19 mouse cellular contexts compared by ENCODE assay signal in the genomic region with DNA sequence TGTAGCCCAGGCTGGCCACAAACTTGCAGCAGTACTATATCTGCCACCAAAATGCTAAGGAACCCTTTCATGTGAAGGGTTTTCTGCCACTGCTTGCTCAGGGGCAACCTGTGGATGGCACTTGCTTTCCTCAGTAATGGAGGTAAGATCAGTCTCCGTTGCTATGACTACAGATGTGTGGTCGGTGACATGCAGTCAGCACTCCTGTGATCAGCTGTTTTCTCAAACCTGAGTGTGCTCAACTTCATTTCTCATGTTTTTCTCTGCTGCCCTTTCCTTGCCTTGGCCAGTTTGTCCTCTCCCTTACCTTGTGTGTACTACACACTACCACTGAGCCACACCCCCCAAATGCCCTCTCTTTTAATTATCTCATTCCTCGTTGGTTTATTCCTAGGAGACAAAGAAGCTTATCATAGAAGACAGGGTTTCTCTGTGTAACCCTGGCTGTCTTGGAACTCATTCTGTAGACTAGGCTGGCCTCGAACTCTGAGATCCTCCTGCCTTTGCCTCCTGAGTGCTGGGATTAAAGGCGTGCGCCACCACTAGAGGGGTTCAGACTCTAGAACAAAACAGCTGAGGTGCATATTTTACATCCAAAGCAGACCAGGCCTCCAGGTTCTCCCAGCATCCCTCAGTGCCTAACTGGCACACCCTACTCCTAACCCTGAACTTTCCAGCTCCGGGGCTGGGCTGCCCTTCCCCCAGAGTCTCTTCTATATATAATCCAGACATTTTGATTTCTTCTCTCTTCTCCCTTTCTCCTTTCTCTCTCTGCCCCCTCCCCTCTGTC. TPM values are rescaled to one million over a fixed set of nuclear protein-coding genes. Genes with fewer than 3 reads are reported as not detected.
A peak's percentile ranks its signal among the peaks of the same experiment; 100 is the strongest.
DNase-seq lines count a peak whose midpoint lies in the region; ATAC-seq and TF ChIP-seq lines count a peak whose summit lies in the region.
"Had no signal": no experiment of that assay in that cellular context is flagged by ENCODE, and none has a peak within 500 bp of the region (broad histone marks: within the 10 kb centered on the region; RNA-seq: fewer than 3 reads in every experiment).

No protein-coding gene starts in this region.

- intact Hi-C loops in heart, postnatal 25 days (cut with DNase I) = no loop called here

- H3K4me2 ChIP-seq in heart, postnatal 0 days (ENCODE audit: low read depth, low read length) = no peak overlapping the region
- no peak overlapping the region for H3K4me2 ChIP-seq in lung, postnatal 0 days (replicated peaks; ENCODE audit: low read depth, low read length)
- H3K4me2 ChIP-seq: heart, embryonic 12.5 days; hindbrain, embryonic 12.5 days had no signal

- no peaks in the 10 kb centered on the region for H3K9me3 ChIP-seq in heart, postnatal 0 days (replicated peaks; ENCODE audit: control insufficient read depth, low read length)
- H3K9me3 ChIP-seq in lung, postnatal 0 days (ENCODE audit: low read length) = no peaks in the 10 kb centered on the region
- H3K9me3 ChIP-seq in E14TG2a.4 (ENCODE audit: low read length) = no peaks in the 10 kb centered on the region
- H3K9me3 ChIP-seq: embryonic facial prominence, embryonic 10.5 days; heart, embryonic 12.5 days; hindbrain, embryonic 12.5 days had no signal

- no peak overlapping the region for H3K9ac ChIP-seq in heart, postnatal 0 days (replicated peaks; ENCODE audit: low read depth, low read length)
- H3K9ac ChIP-seq in lung, postnatal 0 days (replicated peaks; ENCODE audit: low read depth) = no peak overlapping the region
- H3K9ac ChIP-seq: heart, embryonic 12.5 days; hindbrain, embryonic 12.5 days had no signal

- TF ChIP-seq CTCF in heart, postnatal 0 days (IDR thresholded peaks at IDR 0.05; ENCODE audit: low read depth) = 0 out of 2 replicates have a peak, but pooled peaks have one; percentile 2
- TF ChIP-seq CTCF in lung, postnatal 0 days (IDR thresholded peaks at IDR 0.05) = peak; percentile 14; the same call in 1 of the 2 replicates
- 0 out of 2 replicates have a peak, but pooled peaks have one; percentile 13 for TF ChIP-seq CTCF in E14TG2a.4 (conservative IDR thresholded peaks at IDR 0.05; ENCODE audit: low read length)

- no peak for ATAC-seq in heart, postnatal 0 days (ENCODE audit: insufficient read depth, low read depth)
- ATAC-seq in lung, postnatal 0 days = no peak
- ATAC-seq: forebrain, embryonic 14.5 days; hindbrain, embryonic 16.5 days; Patski had no signal

- WGBS in heart, postnatal 0 days = 60% methylated on average over 7 of the region's 7 CpGs
- 72% methylated on average over 7 of the region's 7 CpGs for WGBS in lung, postnatal 0 days

- H3K36me3 ChIP-seq in heart, postnatal 0 days (replicated peaks; ENCODE audit: control insufficient read depth, insufficient read depth, low read length) = peaks cover 32% of the 10 kb centered on the region
- peaks cover 22% of the 10 kb centered on the region for H3K36me3 ChIP-seq in lung, postnatal 0 days (ENCODE audit: insufficient read depth, low read length)
- peaks cover 37% of the 10 kb centered on the region for H3K36me3 ChIP-seq in E14TG2a.4 (ENCODE audit: insufficient read depth, low read length)

- TF ChIP-seq EP300 in heart, postnatal 0 days (IDR thresholded peaks at IDR 0.05; ENCODE audit: low read depth) = no peak
- TF ChIP-seq EP300 in lung, postnatal 0 days (IDR thresholded peaks at IDR 0.05) = no peak

- H3K27ac ChIP-seq in heart, postnatal 0 days (ENCODE audit: low read depth) = no peak overlapping the region
- H3K27ac ChIP-seq in lung, postnatal 0 days (ENCODE audit: low read length) = no peak overlapping the region
- H3K27ac ChIP-seq: embryonic facial prominence, embryonic 10.5 days; hindbrain, embryonic 12.5 days had no signal

- no peak overlapping the region for H3K4me3 ChIP-seq in heart, postnatal 0 days (ENCODE audit: low read depth, low read length)
- no peak overlapping the region for H3K4me3 ChIP-seq in lung, postnatal 0 days (ENCODE audit: low read depth, low read length)
- H3K4me3 ChIP-seq in E14TG2a.4 (replicated peaks; ENCODE audit: low read length) = no peak overlapping the region
- H3K4me3 ChIP-seq: embryonic facial prominence, embryonic 10.5 days; heart, embryonic 12.5 days; hindbrain, embryonic 12.5 days had no signal

- DNase-seq in heart, postnatal 0 days (ENCODE audit: low spot score) = no peak
- DNase-seq in heart, postnatal 25 days (ENCODE audit: low spot score) = no peak
- DNase-seq in lung, postnatal 0 days (ENCODE audit: low spot score) = no peak
- DNase-seq in lung, postnatal 4 days = no peak
- DNase-seq in NIH3T3 (ENCODE audit: low read depth) = peak; percentile 20
- no peak for DNase-seq in neural tube, embryonic 10.5 days (ENCODE audit: extremely low spot score, low spot score)
- no peak for DNase-seq in gastrocnemius, postnatal 25 days
- DNase-seq: adrenal gland, adult 8-10 months; adrenal gland, postnatal 36 days; cerebellum, adult 2 months; cerebellum, postnatal 10 days; heart, postnatal 4 days had no signal

- no peaks in the 10 kb centered on the region for H3K27me3 ChIP-seq in heart, postnatal 0 days (ENCODE audit: control insufficient read depth, insufficient read depth, low read length)
- H3K27me3 ChIP-seq in lung, postnatal 0 days (replicated peaks; ENCODE audit: insufficient read depth, low read length) = no peaks in the 10 kb centered on the region
- 0 out of 2 replicates have a peak, but pooled peaks cover 2% of the 10 kb centered on the region for H3K27me3 ChIP-seq in E14TG2a.4 (ENCODE audit: insufficient read depth, low read length)
- H3K27me3 ChIP-seq: heart, embryonic 12.5 days; hindbrain, embryonic 12.5 days; Patski had no signal

- H3K4me1 ChIP-seq in heart, postnatal 0 days (ENCODE audit: control insufficient read depth, insufficient read depth) = no peaks in the 10 kb centered on the region
- H3K4me1 ChIP-seq in lung, postnatal 0 days (ENCODE audit: insufficient read depth, low read depth, low read length) = no peaks in the 10 kb centered on the region
- peaks cover 51% of the 10 kb centered on the region for H3K4me1 ChIP-seq in E14TG2a.4 (replicated peaks; ENCODE audit: low read depth, low read length)
- H3K4me1 ChIP-seq: heart, embryonic 12.5 days had no signal

RNA-seq across cellular contexts. Expression of gene Hectd3, which starts 10.7 kb away (rescaled TPM):
- total RNA-seq in heart, postnatal 0 days (2014; rRNA removed; ENCODE audit: low replicate concordance) = 14.4 and 19.2 TPM in 2 replicates
- 5.3 and 5.6 TPM in 2 replicates for polyA plus RNA-seq in heart, postnatal 0 days (2015; fragmentation: Nextera tagmentation; extraction: Ambion mirVana)
- 10 to 100 TPM; 14.8 to 15.3 TPM for total RNA-seq in heart, postnatal 25 days (2021)
- polyA plus RNA-seq in lung, postnatal 0 days (2015; fragmentation: Nextera tagmentation; extraction: Ambion mirVana) = 9.6 and 10.2 TPM in 2 replicates
- total RNA-seq in gastrocnemius, postnatal 25 days (2021) = 10 to 100 TPM; 13.1 to 14.7 TPM

RNA-seq across cellular contexts. Expression of gene Urod, which starts 11.6 kb away (rescaled TPM):
- 103 and 124 TPM in 2 replicates for total RNA-seq in heart, postnatal 0 days (2014; rRNA removed; ENCODE audit: low replicate concordance)
- polyA plus RNA-seq in heart, postnatal 0 days (2015; fragmentation: Nextera tagmentation; extraction: Ambion mirVana) = 107 and 110 TPM in 2 replicates
- 10 to 100 TPM; 85.0 to 91.1 TPM for total RNA-seq in heart, postnatal 25 days (2021)
- polyA plus RNA-seq in lung, postnatal 0 days (2015; fragmentation: Nextera tagmentation; extraction: Ambion mirVana) = 76.6 and 82.0 TPM in 2 replicates
- total RNA-seq in gastrocnemius, postnatal 25 days (2021) = 10 to 100 TPM; 59.0 to 59.9 TPM

RNA-seq across cellular contexts. Expression of gene Eif2b3, which starts 13.4 kb away (rescaled TPM):
- total RNA-seq in heart, postnatal 0 days (2014; rRNA removed; ENCODE audit: low replicate concordance) = 10.7 and 14.0 TPM in 2 replicates
- polyA plus RNA-seq in heart, postnatal 0 days (2015; fragmentation: Nextera tagmentation; extraction: Ambion mirVana) = 25.7 and 27.5 TPM in 2 replicates
- total RNA-seq in heart, postnatal 25 days (2021) = 10 to 100 TPM; 13.5 to 13.8 TPM
- polyA plus RNA-seq in lung, postnatal 0 days (2015; fragmentation: Nextera tagmentation; extraction: Ambion mirVana) = 21.9 and 24.7 TPM in 2 replicates
- total RNA-seq in gastrocnemius, postnatal 25 days (2021) = 10 to 100 TPM; 17.6 to 18.4 TPM
